Mouse (Mus musculus) spleen, adult 2 months (tissue): ENCODE measurements around the gene Prf1.

Experiments used
- CTCF ChIP-seq: fragments of 200-500 bp; IDR thresholded peaks from 2 replicates; pipeline ENCODE4 v1.5.1; 2011; ENCODE audit warnings: mild to moderate bottlenecking, inconsistent platforms; ENCODE audit not compliant: insufficient read depth, insufficient read length, insufficient replicate concordance; ENCODE audit errors: extremely low read depth
- POLR2A ChIP-seq: fragments of 200-500 bp; IDR thresholded peaks from 2 replicates; pipeline ENCODE4 v1.6.1; 2011; ENCODE audit warnings: low read depth, low read length, inconsistent platforms

- TF ChIP-seq CTCF (no peak), POLR2A (no peak)
Observed at GRCm38 (mm10) chr10:61254761-61255160, 42.9 kb upstream of the Prf1 start.
